Mouse (Mus musculus) embryo, embryonic 10.5 days (tissue): ENCODE measurements around the gene Arap1.

Source experiments
- DNase-seq: peaks from one replicate; pipeline ENCODE4 v3.0.0-alpha.2; 2015; ENCODE audit warnings: low spot score

The Arap1 gene

DNA sequence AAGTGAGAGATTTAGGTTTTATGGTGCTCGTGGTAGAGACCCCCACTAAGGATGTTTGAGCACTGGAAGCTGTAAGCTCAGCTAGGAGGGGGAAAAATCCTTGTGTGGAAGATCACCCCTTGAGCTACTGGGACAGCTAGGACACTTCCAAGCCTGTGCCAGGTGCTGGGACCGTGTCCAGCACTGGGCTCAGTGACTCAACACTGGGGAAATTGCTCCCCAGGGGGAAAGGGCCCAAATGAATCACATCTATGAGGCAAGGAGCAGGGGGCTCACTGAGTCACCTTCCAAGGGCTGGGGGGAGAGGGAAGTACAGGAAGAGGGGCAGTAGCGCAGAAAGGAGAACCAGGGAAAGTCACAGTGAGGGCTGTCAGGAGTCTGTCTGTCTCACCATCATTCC is 102.0 kb downstream of the Arap1 start:
- DNase-seq, result no peak

DNA sequence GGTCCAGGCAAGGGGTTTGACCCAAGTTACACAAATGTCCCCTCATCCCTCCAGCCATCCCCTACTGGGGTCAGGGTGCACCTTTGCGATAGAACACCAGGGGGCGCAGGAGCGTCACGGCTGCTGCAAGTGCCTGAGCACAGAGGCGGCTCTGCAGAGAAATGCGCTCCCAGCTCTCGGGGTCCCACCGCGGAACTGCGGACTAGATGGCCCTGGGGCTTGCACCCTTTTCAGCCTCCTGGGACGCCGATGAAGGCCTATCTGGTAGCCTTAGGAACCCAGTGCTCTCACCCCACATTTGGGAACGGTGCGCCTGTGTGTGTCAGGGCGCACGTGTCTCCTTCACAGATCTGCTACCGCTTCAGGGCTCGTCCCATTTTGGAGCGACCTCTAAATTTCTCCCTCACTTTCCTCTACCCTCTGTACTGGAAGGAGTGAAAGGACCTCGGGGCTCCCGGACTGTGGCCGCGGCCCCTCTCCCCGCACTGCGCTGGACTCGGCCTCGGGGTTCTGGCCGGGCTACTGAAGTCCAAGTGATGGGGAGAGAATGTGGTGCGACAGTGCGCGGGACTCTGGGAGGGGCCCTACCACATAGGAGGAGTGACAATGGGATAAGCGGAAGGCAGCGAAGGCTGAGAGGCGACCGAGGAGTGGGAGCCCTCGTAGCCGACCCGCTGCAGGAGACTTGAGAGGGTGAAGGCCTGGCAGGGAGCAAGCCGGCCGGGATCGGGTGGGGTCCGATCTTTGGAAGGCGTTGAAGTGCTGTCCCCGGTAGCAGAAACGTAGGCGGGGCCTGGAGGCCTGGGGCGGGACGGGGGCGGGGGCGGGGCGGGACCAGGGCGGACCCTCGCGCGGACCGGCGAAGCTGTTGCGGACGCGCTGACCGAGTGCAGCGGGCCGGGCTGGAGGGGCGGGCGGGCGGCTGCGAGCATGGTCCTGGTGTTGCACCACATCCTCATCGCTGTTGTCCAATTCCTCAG is 102.8 kb downstream of the Arap1 start:
- DNase-seq, result peak; percentile 89

DNA sequence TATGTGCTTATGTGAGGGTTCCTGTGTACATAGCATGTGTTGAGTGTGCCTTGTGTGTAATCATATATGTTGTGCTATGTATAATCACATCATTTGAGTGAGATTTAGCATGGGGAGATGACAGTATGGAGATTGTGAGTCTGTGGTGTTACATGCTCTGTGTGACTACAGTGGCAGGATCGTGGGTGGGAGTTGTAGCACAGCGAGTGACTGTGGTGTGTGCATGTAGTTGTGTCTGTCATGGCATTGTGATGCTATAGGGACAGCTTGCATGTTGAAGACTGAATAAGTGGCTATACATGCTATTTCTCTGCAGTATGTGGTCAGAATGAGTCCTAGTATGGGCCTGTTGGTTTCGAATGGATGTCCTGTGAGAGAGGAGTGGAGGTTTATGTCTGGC is 104.8 kb downstream of the Arap1 start:
- no peak for DNase-seq

DNA sequence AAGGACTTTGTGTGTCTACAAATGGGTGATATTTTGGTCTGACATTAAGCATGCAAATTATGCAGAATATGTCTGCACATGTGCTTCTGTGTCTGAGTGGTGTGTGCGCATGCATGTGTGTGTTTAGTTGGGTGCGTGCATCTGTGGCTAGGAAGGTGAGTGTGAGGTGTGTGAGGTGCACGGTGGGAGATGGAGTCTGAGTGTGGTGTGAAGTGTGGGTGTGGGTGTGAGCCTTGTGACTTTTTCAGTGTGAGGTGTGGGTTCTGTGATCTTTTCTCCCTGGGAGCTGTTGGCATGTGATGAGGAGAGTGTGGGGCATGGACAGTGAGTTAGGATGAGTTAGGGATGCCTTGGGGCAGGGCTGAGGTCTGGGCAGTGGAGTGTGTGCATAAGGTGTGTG is 105.4 kb downstream of the Arap1 start:
- no peak for DNase-seq

DNA sequence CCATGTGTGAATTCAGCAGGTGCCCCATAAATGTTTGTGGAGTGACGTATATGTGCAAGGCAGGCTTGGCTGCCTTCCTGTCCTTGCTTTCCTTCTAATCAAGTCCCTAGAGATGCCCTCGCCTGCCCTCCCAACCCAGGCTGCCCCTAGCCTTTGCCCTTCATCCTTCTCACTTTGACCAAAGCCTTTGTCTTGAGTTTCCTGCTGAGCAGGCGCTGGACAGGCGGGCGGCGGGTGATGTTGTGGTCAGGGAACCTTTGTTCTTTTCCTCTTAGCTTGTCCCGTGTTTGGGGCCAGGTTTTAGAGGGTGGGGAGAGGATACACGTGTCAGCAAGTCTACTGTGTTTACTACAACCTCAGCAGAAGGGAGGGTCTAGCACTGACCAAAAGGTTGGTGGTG is 105.9 kb downstream of the Arap1 start:
- no peak for DNase-seq

DNA sequence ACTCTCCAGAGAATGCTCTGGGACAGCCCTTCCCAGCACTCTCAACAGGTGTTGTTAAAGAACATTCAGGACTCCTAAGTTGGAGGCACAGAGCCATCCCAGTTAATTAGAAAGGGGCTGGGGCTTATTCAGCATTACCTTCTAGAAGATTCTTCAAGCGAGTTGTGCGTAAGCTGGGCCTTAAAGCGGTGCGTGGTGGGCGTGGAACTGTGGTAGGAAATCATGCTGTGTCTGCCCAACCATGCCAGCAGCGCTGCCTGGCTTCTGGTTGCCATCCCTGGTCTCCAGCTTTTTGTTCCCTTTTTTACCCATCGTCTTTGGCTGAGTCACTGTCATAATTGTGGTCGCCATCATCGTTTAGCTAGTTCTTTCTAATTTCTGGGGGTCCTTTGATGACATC is 106.6 kb downstream of the Arap1 start:
- no peak for DNase-seq

DNA sequence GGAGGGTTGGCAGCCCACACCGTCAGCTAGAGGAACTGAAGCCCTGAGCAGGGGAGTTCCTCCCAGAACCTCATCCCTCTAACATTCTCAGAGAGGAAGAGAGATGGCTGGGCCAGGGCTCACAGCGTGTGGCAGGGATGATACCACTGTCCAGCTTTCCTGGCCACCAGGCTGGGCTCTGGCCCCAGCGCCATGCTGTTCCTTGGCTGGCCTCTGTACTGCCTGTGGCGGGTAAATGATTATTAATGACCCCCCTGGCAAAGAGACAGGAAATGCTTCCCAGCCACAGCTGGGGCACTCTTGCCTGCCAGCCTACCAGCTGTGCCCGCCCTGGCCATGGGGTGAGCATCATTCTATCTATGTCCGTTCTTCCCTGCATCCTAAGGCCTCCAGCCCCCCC is 107.3 kb downstream of the Arap1 start:
- no peak for DNase-seq

DNA sequence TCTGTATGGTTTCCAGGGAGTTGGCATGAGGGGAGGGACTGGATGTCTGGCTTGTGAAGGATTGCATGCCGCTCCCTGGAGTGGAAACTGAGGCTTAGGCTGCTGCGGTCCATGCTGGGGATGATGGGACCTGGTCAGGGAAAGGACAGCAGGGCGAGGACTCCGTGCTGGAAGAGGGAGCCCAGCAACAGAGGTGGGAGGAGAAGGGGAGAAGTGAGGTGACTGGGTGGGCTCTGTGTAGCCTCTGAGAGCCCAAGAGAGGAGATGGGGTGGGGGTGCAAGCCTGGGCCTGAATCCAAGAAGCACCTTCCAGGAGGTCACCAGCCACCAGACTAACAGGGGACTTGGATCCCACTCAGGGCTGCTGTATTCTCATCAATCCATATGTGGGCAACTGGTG is 108.5 kb downstream of the Arap1 start:
- no peak for DNase-seq

DNA sequence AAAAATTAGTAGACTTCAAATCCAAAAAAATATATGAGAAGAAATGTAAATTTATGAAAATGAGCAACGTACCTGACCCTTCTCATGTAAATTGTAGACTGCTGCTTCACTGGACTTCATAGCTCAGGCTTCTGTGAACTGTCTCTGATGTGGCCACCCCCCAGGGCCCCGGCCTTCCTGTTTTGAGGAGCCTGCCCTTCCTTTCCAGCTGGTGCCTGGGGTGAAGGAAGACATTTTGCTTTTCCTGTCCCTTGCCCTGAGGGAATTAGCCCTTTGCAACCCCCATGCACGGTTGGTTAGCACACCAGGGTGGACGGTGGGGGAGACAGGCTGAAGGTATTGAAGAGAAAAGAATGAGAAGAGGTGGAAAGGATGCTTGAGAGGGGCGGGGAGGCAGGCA is 108.9 kb downstream of the Arap1 start:
- DNase-seq, result no peak

DNA sequence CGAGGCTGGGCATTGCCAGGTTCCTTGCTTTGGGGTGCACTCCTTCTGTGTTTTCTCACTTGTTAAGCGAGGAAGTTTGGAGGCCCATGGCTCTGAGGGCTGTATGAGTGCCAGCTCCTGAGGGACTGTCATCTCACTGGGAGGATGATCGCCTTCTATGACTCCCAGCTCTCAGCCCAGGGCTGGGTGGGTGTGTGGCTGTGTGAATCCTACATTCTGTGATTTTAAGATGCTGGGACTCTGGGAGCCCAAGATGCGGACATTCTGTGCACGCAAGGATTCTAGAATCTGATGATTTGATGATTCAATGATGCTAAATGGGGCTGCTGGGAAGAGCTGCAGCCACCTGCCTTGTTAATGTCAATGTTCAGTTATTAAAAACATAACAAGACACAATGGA is 109.4 kb downstream of the Arap1 start:
- no peak for DNase-seq

DNA sequence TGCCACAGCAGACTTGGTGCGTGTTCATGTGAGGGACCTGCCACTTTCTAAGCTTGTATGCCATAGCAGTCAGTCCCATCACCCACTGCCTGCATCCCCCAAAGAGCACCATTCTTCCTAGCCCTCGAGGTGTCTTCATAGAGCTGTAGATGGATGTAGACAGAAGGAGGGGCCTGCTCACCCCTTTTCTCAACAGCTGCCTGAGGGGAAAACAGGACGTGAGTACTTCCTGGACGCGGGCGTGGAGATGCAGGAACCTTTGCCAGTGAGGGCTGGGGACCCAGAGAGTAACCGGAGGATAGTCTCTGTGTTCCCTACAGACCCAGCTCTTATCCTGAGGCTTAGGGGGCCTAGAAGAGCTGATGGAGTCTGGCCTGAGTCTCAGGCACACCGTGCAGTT is 109.9 kb downstream of the Arap1 start:
- no peak for DNase-seq

DNA sequence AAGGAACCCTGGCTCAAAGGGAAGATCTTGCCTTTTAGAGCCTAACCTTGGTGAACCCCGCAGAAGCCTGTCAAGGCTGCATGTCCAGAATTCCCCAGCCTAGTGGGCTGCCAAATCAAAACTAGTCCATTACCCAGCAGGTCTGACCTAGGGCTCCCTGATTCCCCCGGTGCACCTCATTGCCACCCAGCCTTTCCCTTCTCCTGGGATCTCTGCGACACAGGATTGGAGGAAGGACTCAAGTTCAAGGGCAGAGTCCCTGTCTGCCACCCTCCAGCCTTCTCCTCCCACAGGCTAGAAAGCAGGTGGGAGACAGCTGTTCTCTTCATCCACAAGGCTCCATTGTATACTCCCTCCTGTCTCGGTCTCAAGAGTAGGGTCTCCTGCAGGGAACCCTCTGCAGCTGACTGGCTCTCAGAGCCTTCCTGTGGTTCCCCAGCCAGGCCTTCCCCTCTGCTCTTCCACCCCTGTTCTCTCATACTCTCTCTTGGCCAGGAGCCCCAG is 110.5 kb downstream of the Arap1 start:
- no peak for DNase-seq

DNA sequence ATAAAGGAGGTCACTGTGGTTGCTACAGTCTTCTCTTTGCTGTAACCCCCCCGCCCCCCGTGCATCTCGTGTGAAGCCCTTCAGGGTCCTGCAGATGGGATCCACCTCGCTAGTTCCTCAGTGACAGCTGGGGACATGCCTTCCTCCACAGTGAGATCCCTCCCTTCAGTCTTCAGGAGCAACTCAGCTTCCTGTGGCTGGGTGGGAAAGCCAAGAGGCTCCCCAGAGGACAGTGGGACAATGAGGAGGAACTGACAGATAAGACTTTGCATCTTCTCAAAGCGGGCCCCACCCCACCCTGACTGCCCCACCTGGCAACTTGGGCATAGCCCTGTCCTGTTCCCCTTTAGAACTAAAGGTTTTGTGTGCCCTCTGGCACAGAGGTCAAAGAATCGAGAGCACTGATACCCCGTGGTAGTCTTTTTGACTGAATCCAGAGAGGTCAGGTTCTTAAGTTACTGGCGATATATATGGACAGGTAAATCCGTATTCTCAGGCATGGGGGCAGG is 111.5 kb downstream of the Arap1 start:
- no peak for DNase-seq

DNA sequence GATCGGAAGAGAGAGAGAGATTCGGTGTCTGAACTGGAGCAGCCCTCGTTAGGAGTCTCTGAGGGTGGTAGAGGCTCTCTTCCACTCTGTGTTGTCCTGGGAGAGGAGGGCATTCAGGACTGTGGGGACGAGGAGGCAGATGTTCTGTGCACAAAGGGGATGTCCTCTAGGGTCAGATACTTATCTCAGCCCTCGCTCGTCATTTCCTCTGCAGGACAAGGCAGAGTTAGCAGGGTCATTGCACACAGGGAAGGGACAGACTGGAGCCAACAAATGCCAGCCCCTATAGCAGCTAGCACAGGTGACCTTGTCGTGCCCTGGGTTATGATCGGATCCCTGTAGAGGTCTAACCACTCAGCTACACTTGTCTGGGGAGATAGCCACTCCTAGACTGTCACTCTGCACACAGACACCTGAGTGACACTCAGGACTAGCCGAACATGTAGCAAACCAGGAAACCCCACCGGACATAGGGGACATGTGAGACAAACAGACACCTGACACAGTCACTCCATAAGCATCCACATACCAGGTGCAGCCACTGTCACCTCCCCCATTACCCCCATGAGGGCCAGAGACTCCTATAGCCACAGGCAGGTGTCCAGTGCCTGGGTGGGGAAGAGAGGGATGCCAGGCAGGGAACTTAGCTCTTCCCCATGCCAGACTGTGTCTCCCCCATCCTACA is 112.2 kb downstream of the Arap1 start:
- no peak for DNase-seq

DNA sequence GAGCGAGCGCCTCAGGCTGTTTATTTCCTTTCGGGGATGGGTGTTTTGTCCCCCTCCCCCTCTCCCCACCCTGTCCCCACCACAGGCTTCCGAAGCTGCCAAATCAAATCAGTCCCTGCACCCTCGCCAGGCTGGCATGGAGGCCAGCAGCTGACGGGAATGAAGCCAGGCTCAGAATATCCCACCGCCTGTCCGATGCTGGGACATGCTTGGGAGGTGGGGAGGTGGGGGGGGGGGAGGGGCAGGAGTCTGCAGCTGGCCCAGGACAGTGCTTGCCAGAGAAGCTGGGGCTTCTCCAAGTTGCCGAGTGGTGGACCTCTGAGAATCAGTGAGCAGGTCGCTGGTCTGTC is 112.7 kb downstream of the Arap1 start:
- no peak for DNase-seq

DNA sequence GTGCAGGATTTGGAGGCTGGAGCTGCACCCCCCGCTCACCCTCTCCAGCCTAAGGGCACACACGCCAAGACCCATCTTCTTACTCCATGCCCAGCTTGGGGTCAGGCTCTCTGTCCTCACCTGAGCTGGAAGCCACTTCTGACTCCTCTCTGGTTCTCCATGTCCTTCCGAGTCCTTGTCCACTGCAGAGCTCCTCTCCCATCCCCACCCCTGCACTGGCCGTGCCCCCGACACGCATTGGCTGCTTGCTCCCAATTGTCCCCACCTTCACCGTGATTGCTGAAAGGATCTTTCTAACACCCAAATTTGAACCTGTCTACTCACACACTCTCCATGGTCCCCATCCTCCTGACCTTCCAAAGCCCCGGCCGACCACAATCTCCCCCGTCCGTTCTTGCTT is 113.7 kb downstream of the Arap1 start:
- DNase-seq, result no peak
